Mouse (Mus musculus): ENCODE measurements at regions not wholly inside any gene's neighbourhood (a gene's known extent, or its start where the extent isn't known, plus 50 kb on each side); places are given as distances from the start of the nearest gene placed in this dataset.

- TF ChIP-seq CTCF (IDR thresholded peaks at IDR 0.05; ENCODE audit: low read depth, low read length) = no peak
- no peak for TF ChIP-seq POLR2A (IDR thresholded peaks at IDR 0.05; ENCODE audit: borderline replicate concordance, low read depth, low read length)
Observed at GRCm38 (mm10) chr6:141097338-141098122, 151.5 kb upstream of the Pde3a start.
